Mouse (Mus musculus) midbrain, postnatal 0 days (tissue): ENCODE data around the gene Fam186a. TPM values are rescaled to one million over a fixed set of nuclear protein-coding genes. Genes with fewer than 3 reads are reported as not detected.
"Not testable (repeated sequence)": the region's sequence is repeated elsewhere in the genome, so short reads cannot be mapped to it uniquely, and the experiment has no call there.

Experiments
- ATAC-seq: fragments of 200-750 bp; cut with Nextera tagmentation; 2 replicates; pipeline ENCODE4 v1.8.0; 2017; ENCODE audit warnings: moderate number of reproducible peaks, mild to moderate bottlenecking, moderate TSS enrichment, moderate library complexity; ENCODE audit not compliant: low FRiP score
- DNase-seq: peaks from one replicate; pipeline ENCODE4 v3.0.0-alpha.2; 2015; ENCODE audit warnings: low spot score
- H3K27ac ChIP-seq: fragments of 300-500 bp; sonication (generic); 2 replicates; pipeline ENCODE4 v1.5.1; 2014; ENCODE audit warnings: low read depth, mild to moderate bottlenecking, low read length, mixed read lengths
- H3K27me3 ChIP-seq: fragments of 300-500 bp; sonication (generic); 2 replicates; pipeline ENCODE4 v1.6.1; 2014; ENCODE audit warnings: low read length, control low read depth, mixed read lengths; ENCODE audit not compliant: insufficient read depth
- H3K36me3 ChIP-seq: fragments of 300-500 bp; sonication (generic); 2 replicates; pipeline ENCODE4 v1.6.1; 2014; ENCODE audit warnings: low read length, control low read depth, mixed read lengths; ENCODE audit not compliant: insufficient read depth
- H3K4me1 ChIP-seq: fragments of 300-500 bp; sonication (generic); 2 replicates; pipeline ENCODE4 v1.6.1; 2014; ENCODE audit warnings: mild to moderate bottlenecking, control low read depth, antibody characterized with exemption, low read length, mixed read lengths; ENCODE audit not compliant: insufficient read depth
- H3K4me2 ChIP-seq: fragments of 300-500 bp; sonication (generic); 2 replicates; pipeline ENCODE4 v1.6.1; 2014; ENCODE audit warnings: low read depth, mild to moderate bottlenecking, low read length, mixed read lengths; ENCODE audit not compliant: poor library complexity, severe bottlenecking
- H3K4me3 ChIP-seq: fragments of 300-500 bp; sonication (generic); 2 replicates; pipeline ENCODE4 v1.5.1; 2014; ENCODE audit warnings: low read depth, mild to moderate bottlenecking, low read length, moderate library complexity
- H3K9ac ChIP-seq: fragments of 300-500 bp; sonication (generic); replicated peaks from 2 replicates; pipeline ENCODE4 v1.6.1; 2014; ENCODE audit warnings: mild to moderate bottlenecking, low read length, moderate library complexity, mixed read lengths; ENCODE audit not compliant: poor library complexity, severe bottlenecking
- H3K9me3 ChIP-seq: fragments of 300-500 bp; sonication (generic); 2 replicates; pipeline ENCODE4 v1.6.1; 2016; ENCODE audit warnings: low read length, control low read depth
- CTCF ChIP-seq: IDR thresholded peaks from 2 replicates; pipeline ENCODE4 v1.5.1; 2016; ENCODE audit warnings: antibody characterized with exemption, mild to moderate bottlenecking
- WGBS: fragments of 180-500 bp; shearing (Covaris S2); extraction: QIAGEN DNeasy Blood & Tissue Kit; methylation state at CpG from one replicate; pipeline ENCODE4 v1.1.7; 2014; 5-methylcytosine and 5-hydroxymethylcytosine counted together
- polyA plus RNA-seq: library from polyadenylated mRNA; unstranded; fragments of >200 nt; fragmentation: Nextera tagmentation; extraction: Ambion mirVana; gene quantifications from 2 replicates; pipeline ENCODE4 v1.2.1, GENCODE M21; 2015
- total RNA-seq: library from RNA; depleted of rRNA; stranded (reverse); fragments of >200 nt; gene quantifications from 2 replicates; pipeline ENCODE4 v1.2.3, GENCODE M21; 2014

The Fam186a gene
- total and polyA plus RNA-seq, 2 experiments from 2014 or later = not detected

DNA sequence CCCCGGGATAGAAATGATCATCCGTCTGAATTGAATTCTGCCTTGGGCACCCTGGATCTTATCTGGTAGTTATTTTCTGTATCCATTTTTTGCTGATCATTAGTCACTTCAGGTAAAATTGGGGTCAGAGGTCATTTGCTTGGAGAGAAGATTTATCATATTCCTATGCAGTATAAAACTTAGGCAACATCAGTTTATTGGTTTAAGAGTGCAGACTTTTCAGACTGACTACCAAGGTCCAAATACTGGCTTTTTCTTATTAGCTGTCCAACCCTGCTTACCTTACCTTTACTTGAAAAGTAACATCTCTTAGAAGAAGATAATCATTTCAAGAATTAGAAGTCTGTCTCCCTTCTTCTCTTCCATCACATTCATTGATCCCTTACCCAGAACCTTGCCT lies 12.9 kb upstream of the Fam186a start:
- H3K4me2 ChIP-seq = no peak overlapping the region
- H3K9ac ChIP-seq = no peak overlapping the region
- no peaks in the 10 kb centered on the region for H3K27me3 ChIP-seq
- ATAC-seq (no peak), DNase-seq (no peak)
- 88% methylated on average over 2 of the region's 2 CpGs for WGBS
- no peak for TF ChIP-seq CTCF
- H3K27ac ChIP-seq = no peak overlapping the region
- H3K36me3 ChIP-seq = no peaks in the 10 kb centered on the region
- H3K9me3 ChIP-seq = no peaks in the 10 kb centered on the region
- H3K4me3 ChIP-seq = no peak overlapping the region
- no peaks in the 10 kb centered on the region for H3K4me1 ChIP-seq

DNA sequence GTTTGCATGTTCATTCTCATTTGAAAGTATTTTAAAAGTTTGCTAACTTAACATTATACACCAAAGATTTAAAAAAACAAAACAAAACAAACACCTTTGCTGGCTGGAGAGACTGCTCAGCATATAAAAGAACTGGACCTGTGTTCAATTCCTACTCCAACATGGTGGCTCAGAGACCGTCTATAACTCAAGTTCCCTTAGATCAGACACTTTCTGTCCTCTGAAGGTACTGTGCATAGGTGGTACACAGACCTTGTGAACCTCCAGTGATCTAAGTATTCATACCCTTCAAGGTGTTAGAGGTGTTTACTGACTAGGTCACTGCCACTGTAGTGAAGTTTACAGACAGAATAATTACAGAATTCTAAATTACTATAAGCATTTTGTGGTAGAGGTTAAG lies 12.4 kb upstream of the Fam186a start:
- no peak overlapping the region for H3K27ac ChIP-seq
- no peak overlapping the region for H3K9ac ChIP-seq
- H3K36me3 ChIP-seq = no peaks in the 10 kb centered on the region
- H3K4me3 ChIP-seq = no peak overlapping the region
- no peaks in the 10 kb centered on the region for H3K4me1 ChIP-seq
- no peak for TF ChIP-seq CTCF
- DNase-seq (no peak), ATAC-seq (no peak)
- no peaks in the 10 kb centered on the region for H3K9me3 ChIP-seq
- H3K4me2 ChIP-seq = no peak overlapping the region
- no peaks in the 10 kb centered on the region for H3K27me3 ChIP-seq
- 89% methylated on average over 1 of the region's 1 CpGs for WGBS

DNA sequence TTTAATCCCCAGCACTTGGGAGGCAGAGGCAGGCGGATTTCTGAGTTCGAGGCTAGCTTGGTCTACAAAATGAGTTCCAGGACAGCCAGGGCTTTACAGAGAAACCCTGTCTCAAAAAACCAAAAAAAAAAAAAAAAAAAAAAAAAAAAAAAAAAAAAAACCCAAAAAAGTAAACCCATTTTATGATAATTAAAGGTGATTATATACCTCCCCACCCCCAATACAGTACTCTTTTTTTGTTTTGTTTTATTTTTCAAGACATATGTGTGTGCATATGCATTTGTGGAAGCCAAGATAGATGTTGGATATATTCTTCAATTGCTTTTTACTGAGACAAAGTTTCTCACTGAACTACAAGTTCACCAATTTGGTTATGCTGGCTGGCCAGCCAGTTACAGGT lies 9.3 kb upstream of the Fam186a start:
- not testable (repeated sequence) for H3K4me2 ChIP-seq, ATAC-seq, H3K4me1 ChIP-seq, H3K9me3 ChIP-seq, H3K27ac ChIP-seq, H3K27me3 ChIP-seq, H3K4me3 ChIP-seq, H3K36me3 ChIP-seq, DNase-seq, H3K9ac ChIP-seq
- WGBS = 88% methylated on average over 2 of the region's 2 CpGs

DNA sequence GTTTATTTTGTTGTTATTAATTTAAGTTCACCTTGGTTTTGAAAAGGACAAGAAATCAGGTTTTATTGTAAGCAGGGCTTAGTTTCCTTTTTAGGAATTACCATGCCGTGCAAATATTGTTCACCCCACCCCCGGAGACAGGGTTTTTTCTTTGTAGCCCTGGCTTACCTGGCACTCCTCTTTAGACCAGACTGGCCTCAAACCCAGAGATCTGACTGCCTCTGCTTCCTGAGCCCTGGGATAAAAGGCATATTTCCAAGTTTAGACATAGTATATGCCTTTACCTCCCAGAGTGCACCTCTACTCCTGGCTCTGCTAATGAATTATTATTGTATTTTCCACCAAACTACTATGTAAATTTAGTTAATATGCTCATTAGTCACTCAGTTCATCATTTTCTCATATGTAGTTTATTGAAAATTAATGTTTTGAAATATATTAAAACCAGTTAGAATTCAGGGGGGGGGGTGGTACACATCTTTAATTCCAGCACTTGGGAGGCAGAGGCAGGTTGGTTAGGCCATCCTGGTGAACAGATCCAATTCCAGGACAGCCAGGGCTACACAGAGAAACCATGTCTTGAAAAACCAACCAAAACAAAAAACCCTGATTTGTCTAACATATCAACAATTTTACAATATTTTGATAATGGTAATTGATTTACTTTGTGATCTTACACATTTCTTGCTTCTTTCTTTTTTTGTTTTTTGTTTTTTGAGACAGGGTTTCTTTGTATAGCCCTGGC lies 7.8 kb upstream of the Fam186a start:
- TF ChIP-seq CTCF = no peak
- Histone ChIP-seq H3K4me3 (no peak overlapping the region), H3K36me3 (no peaks in the 10 kb centered on the region), H3K27ac (no peak overlapping the region), H3K9ac (no peak overlapping the region), H3K4me1 (no peaks in the 10 kb centered on the region), H3K4me2 (no peak overlapping the region), H3K9me3 (no peaks in the 10 kb centered on the region), H3K27me3 (no peaks in the 10 kb centered on the region)
- no peak for DNase-seq
- ATAC-seq = no peak
- WGBS = 82% methylated on average over 2 of the region's 2 CpGs

DNA sequence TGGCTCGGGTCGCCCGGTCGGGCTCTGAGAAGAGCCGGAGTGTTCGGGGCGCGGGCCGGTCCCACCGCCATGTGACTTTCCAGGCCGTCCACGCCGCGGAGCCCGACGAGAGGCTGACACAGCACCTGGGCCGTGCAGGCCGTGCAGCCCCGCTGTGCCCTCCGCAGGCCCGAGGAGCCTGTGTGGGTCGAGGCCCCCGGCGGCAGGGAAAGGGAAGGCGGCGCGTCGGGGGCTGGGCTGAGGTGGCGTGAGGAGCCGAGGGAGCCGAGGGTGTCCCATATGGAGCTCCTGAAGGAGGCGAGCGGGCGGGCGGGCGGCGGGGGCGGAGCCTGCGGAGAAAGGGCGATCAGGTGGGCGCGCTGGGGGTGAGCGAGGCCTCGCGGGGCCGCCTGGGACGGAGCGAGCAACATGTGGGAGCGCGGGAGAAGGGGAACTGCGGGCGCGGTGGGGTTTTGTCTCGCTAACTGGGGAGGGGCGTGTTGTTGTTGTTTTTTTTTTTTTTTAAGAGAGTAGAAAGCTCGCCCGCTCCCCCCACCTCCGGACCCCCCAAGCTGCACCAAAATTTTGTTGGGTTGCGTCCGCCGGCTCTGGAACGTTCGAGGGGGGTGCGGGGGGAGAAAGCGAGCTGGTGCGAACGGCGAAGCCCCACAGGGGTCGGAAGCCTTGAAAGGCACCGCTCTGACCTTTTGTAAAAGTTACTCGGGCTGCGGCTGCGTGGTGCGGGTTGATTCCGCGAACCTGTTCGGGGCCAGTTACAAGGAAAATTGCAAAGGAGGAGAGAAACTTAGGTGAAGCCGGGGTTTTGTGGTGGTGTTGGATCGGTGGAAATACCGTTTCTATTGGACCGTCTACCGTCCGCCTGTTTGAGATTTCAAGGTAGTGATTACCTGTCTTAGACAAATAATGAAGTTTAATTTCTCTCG lies 6.4 kb upstream of the Fam186a start:
- Histone ChIP-seq H3K4me1 (no peaks in the 10 kb centered on the region), H3K36me3 (no peaks in the 10 kb centered on the region), H3K27me3 (no peaks in the 10 kb centered on the region), H3K9me3 (no peaks in the 10 kb centered on the region), H3K9ac (peak overlapping the region; percentile 87), H3K27ac (peak overlapping the region; percentile 94), H3K4me2 (peak overlapping the region; percentile 63), H3K4me3 (peak overlapping the region; percentile 98)
- ATAC-seq = peak; percentile 87
- WGBS = under 1% methylated on average over 67 of the region's 84 CpGs
- DNase-seq = peak; percentile 15
- TF ChIP-seq CTCF = no peak; the same call in 1 of the 2 replicates
